Mouse (Mus musculus) intestine, embryonic 14.5 days (tissue): Measurements from ENCODE around the gene Frk. TPM values are rescaled to one million over a fixed set of nuclear protein-coding genes. Genes with fewer than 3 reads are reported as not detected.
"Not testable (repeated sequence)": the region's sequence is repeated elsewhere in the genome, so short reads cannot be mapped to it uniquely, and the experiment has no call there.

ENCODE experiments used
- ATAC-seq: fragments of 200-750 bp; cut with Nextera tagmentation; replicated peaks from 2 replicates; pipeline ENCODE4 v1.8.0; 2017; ENCODE audit warnings: low read depth, moderate number of reproducible peaks, moderate TSS enrichment, moderate library complexity; ENCODE audit not compliant: low FRiP score, low TSS enrichment
- DNase-seq: peaks from one replicate; pipeline ENCODE4 v3.0.0-alpha.2; 2018; ENCODE audit warnings: low spot score
- H3K27ac ChIP-seq: fragments of 300-500 bp; sonication (generic); 2 replicates; pipeline ENCODE4 v1.5.1; 2014; ENCODE audit warnings: low read depth, mild to moderate bottlenecking, control low read depth
- H3K27me3 ChIP-seq: fragments of 300-500 bp; sonication (generic); replicated peaks from 2 replicates; pipeline ENCODE4 v1.6.1; 2014; ENCODE audit warnings: low read length, control low read depth; ENCODE audit not compliant: control insufficient read depth, insufficient read depth
- H3K36me3 ChIP-seq: fragments of 300-500 bp; sonication (generic); 2 replicates; pipeline ENCODE4 v1.6.1; 2014; ENCODE audit warnings: low read length, control low read depth; ENCODE audit not compliant: control insufficient read depth, insufficient read depth
- H3K4me1 ChIP-seq: fragments of 300-500 bp; sonication (generic); replicated peaks from 2 replicates; pipeline ENCODE4 v1.6.1; 2014; ENCODE audit warnings: low read length, control low read depth, mixed read lengths; ENCODE audit not compliant: control insufficient read depth, insufficient read depth
- H3K4me2 ChIP-seq: fragments of 300-500 bp; sonication (generic); 2 replicates; pipeline ENCODE4 v1.6.1; 2014; ENCODE audit warnings: low read length
- H3K4me3 ChIP-seq: fragments of 300-500 bp; sonication (generic); 2 replicates; pipeline ENCODE4 v1.5.1; 2014; ENCODE audit warnings: low read depth, low read length, control low read depth, mixed read lengths
- H3K9ac ChIP-seq: fragments of 300-500 bp; sonication (generic); 2 replicates; pipeline ENCODE4 v1.6.1; 2014; ENCODE audit warnings: mild to moderate bottlenecking, low read length
- H3K9me3 ChIP-seq: fragments of 300-500 bp; sonication (generic); 2 replicates; pipeline ENCODE4 v1.6.1; 2016; ENCODE audit warnings: low read length, control low read depth; ENCODE audit not compliant: control insufficient read depth
- WGBS: fragments of 180-500 bp; shearing (Covaris S2); extraction: QIAGEN DNeasy Blood & Tissue Kit; methylation state at CpG from one replicate; pipeline ENCODE4 v1.1.7; 2014; 5-methylcytosine and 5-hydroxymethylcytosine counted together
- polyA plus RNA-seq: library from polyadenylated mRNA; unstranded; fragments of >200 nt; fragmentation: Nextera tagmentation; extraction: Ambion mirVana; gene quantifications from 2 replicates; pipeline ENCODE4 v1.2.1, GENCODE M21; 2014

The Frk gene
- 18.5 and 19.8 TPM in 2 replicates for polyA plus RNA-seq

GRCm38 (mm10) chr10:34483297-34484013 lies at the start of gene Frk:
Gene Frk (plus strand): TSS chr10:34483399.
- peak; percentile 93 for ATAC-seq
- peak; percentile 80 for DNase-seq
- Histone ChIP-seq H3K9me3 (no peaks in the 10 kb centered on the region), H3K9ac (peak within 1 kb of the TSS; percentile 64), H3K4me3 (peak within 1 kb of the TSS; percentile 47), H3K27ac (peak within 1 kb of the TSS; percentile 91), H3K4me2 (peak within 1 kb of the TSS; percentile 53), H3K27me3 (no peaks in the 10 kb centered on the region), H3K36me3 (no peaks in the 10 kb centered on the region), H3K4me1 (no peaks in the 10 kb centered on the region; the same call in 1 of the 2 replicates)
- 15% methylated on average over 11 of the region's 11 CpGs for WGBS

GRCm38 (mm10) chr10:34434191-34434590 lies 49.0 kb upstream of the Frk start:
- WGBS = 93% methylated on average over 6 of the region's 14 CpGs
- not testable (repeated sequence) for H3K27ac ChIP-seq, H3K4me2 ChIP-seq, H3K36me3 ChIP-seq, H3K9me3 ChIP-seq, ATAC-seq, H3K9ac ChIP-seq, H3K27me3 ChIP-seq, H3K4me3 ChIP-seq, DNase-seq, H3K4me1 ChIP-seq

- 86% methylated on average over 1 of the region's 1 CpGs for WGBS
- no peak for ATAC-seq
- Histone ChIP-seq H3K9me3 (no peaks in the 10 kb centered on the region), H3K4me2 (no peak overlapping the region), H3K36me3 (no peaks in the 10 kb centered on the region), H3K27me3 (no peaks in the 10 kb centered on the region), H3K4me1 (no peaks in the 10 kb centered on the region), H3K27ac (no peak overlapping the region), H3K9ac (no peak overlapping the region), H3K4me3 (no peak overlapping the region)
- DNase-seq = no peak
These were observed 33.7 kb upstream of the Frk start for GRCm38 (mm10) chr10:34449469-34449868.

- no peak overlapping the region for H3K4me3 ChIP-seq
- no peak overlapping the region for H3K27ac ChIP-seq
- no peak overlapping the region for H3K9ac ChIP-seq
- H3K27me3 ChIP-seq = no peaks in the 10 kb centered on the region
- H3K9me3 ChIP-seq = no peaks in the 10 kb centered on the region
- 49% methylated on average over 4 of the region's 4 CpGs for WGBS
- ATAC-seq = no peak
- no peak for DNase-seq
- H3K4me1 ChIP-seq = no peaks in the 10 kb centered on the region
- no peak overlapping the region for H3K4me2 ChIP-seq
- H3K36me3 ChIP-seq = no peaks in the 10 kb centered on the region
These were observed 21.7 kb upstream of the Frk start for GRCm38 (mm10) chr10:34461451-34461850.

GRCm38 (mm10) chr10:34464321-34464720 lies 18.9 kb upstream of the Frk start:
- Histone ChIP-seq H3K9ac (no peak overlapping the region), H3K27me3 (no peaks in the 10 kb centered on the region), H3K9me3 (no peaks in the 10 kb centered on the region), H3K27ac (no peak overlapping the region), H3K4me1 (no peaks in the 10 kb centered on the region), H3K36me3 (no peaks in the 10 kb centered on the region), H3K4me2 (no peak overlapping the region), H3K4me3 (no peak overlapping the region)
- ATAC-seq (no peak), DNase-seq (no peak)
- 89% methylated on average over 4 of the region's 4 CpGs for WGBS

GRCm38 (mm10) chr10:34469037-34469436 lies 14.2 kb upstream of the Frk start:
- Histone ChIP-seq H3K4me1 (no peaks in the 10 kb centered on the region), H3K9ac (no peak overlapping the region), H3K27me3 (no peaks in the 10 kb centered on the region), H3K9me3 (no peaks in the 10 kb centered on the region), H3K4me3 (no peak overlapping the region), H3K4me2 (no peak overlapping the region), H3K27ac (no peak overlapping the region), H3K36me3 (no peaks in the 10 kb centered on the region)
- 74% methylated on average over 2 of the region's 2 CpGs for WGBS
- ATAC-seq (no peak), DNase-seq (no peak)

- H3K9ac ChIP-seq = no peak overlapping the region
- DNase-seq = no peak
These were observed 3.2 kb upstream of the Frk start for GRCm38 (mm10) chr10:34479942-34480455.

GRCm38 (mm10) chr10:34484014-34484411 lies 814 bp downstream of the Frk start:
- no peaks in the 10 kb centered on the region for H3K9me3 ChIP-seq
- 41% methylated on average over 14 of the region's 14 CpGs for WGBS
- no peaks in the 10 kb centered on the region for H3K27me3 ChIP-seq
- peak overlapping the region; percentile 47 for H3K4me3 ChIP-seq
- H3K4me2 ChIP-seq = peak overlapping the region; percentile 53
- H3K27ac ChIP-seq = peak overlapping the region; percentile 91
- H3K4me1 ChIP-seq = no peaks in the 10 kb centered on the region; the same call in 1 of the 2 replicates
- DNase-seq = peak; percentile 78
- H3K9ac ChIP-seq = peak overlapping the region; percentile 64
- H3K36me3 ChIP-seq = no peaks in the 10 kb centered on the region
- peak; percentile 34; the same call in 1 of the 2 replicates for ATAC-seq

More at GRCm38 (mm10) chr10:34479942-34480455, 3.2 kb upstream of the Frk start:
- no peak overlapping the region for H3K4me2 ChIP-seq
- H3K4me3 ChIP-seq = no peak overlapping the region
- no peaks in the 10 kb centered on the region for H3K27me3 ChIP-seq
- no peaks in the 10 kb centered on the region for H3K36me3 ChIP-seq
- 33% methylated on average over 4 of the region's 4 CpGs for WGBS
- no peaks in the 10 kb centered on the region; the same call in 1 of the 2 replicates for H3K4me1 ChIP-seq
- ATAC-seq = no peak
- H3K27ac ChIP-seq = no peak overlapping the region
- H3K9me3 ChIP-seq = no peaks in the 10 kb centered on the region
